Mouse (Mus musculus): Measurements from ENCODE around the gene Fosl2. TPM values are rescaled to one million over a fixed set of nuclear protein-coding genes. Genes with fewer than 3 reads are reported as not detected.

The Fosl2 gene
- 44.7 and 51.4 TPM in 2 replicates for polyA plus RNA-seq (2012; rRNA removed)

- peak; percentile 93 for DNase-seq (ENCODE audit: low spot score)
These were observed at the start of gene Fosl2 for GRCm38 (mm10) chr5:32135336-32136206. Gene Fosl2 (plus strand): TSS chr5:32135801.

- DNase-seq (ENCODE audit: low spot score): no peak
These were observed 49.6 kb upstream of the Fosl2 start for GRCm38 (mm10) chr5:32085971-32086370.

- no peak for DNase-seq (ENCODE audit: low spot score)
These were observed 49.0 kb upstream of the Fosl2 start for GRCm38 (mm10) chr5:32086526-32087090.

GRCm38 (mm10) chr5:32089481-32089880 is 46.1 kb upstream of the Fosl2 start:
- DNase-seq (ENCODE audit: low spot score): no peak

GRCm38 (mm10) chr5:32092281-32092680 is 43.3 kb upstream of the Fosl2 start:
- no peak for DNase-seq (ENCODE audit: low spot score)

GRCm38 (mm10) chr5:32098691-32099090 is 36.9 kb upstream of the Fosl2 start:
- DNase-seq (ENCODE audit: low spot score): no peak

GRCm38 (mm10) chr5:32102484-32102883 is 33.1 kb upstream of the Fosl2 start:
- no peak for DNase-seq (ENCODE audit: low spot score)

GRCm38 (mm10) chr5:32102971-32103431 is 32.6 kb upstream of the Fosl2 start:
- DNase-seq (ENCODE audit: low spot score): no peak

DNA sequence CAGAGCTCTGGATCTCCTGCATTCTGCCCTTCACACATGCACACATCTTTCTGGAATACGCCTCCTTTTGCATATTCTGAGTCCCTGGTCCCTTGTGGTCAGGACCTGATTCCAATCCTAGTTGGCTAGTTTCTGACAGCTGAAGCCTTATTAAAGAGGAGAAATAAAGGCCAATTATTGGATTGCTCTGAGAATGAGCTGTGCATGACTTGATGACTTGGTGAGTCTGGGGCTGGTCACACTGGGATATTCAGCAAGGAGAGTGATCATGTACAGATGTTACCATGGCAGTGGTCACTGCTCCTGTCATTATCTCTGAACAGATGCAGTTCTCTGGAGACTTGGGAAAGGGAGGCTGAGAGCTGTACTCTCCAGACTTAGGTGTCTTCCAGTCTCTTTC is 32.1 kb upstream of the Fosl2 start:
- DNase-seq (ENCODE audit: low spot score): no peak

GRCm38 (mm10) chr5:32104119-32104990 is 31.2 kb upstream of the Fosl2 start:
- DNase-seq (ENCODE audit: low spot score): no peak

DNA sequence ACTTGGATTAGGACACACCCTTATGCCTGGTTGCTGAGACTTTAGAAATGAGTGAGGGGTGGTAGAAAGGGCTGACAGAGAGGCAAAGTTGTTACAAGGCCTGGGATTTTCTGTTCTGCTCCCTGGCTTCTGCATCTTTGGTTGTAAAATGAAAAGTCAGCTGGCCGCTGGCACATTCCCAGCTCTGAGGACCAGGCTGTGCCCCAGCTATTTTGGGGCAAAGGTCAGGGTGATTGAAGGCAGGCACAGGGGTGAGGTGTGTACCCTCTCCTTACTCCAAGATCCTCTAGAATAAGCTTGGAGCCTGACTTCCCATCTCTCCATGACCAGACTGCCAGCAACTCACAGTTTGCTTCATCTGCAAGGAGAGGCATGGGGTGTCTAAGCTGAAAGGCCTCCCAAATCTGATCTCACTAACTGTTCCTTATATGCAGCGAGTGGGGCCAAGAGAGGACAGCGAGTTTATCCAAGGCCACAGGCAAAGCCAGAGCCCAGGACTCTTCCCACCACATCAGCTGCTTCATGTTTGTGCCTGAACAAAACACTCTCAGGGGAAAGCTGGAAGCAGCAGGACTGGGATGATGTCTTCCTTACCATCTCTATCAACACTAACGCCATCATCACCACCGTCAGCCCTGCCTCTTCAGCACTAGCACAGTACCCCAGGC is 29.0 kb upstream of the Fosl2 start:
- no peak for DNase-seq (ENCODE audit: low spot score)

DNA sequence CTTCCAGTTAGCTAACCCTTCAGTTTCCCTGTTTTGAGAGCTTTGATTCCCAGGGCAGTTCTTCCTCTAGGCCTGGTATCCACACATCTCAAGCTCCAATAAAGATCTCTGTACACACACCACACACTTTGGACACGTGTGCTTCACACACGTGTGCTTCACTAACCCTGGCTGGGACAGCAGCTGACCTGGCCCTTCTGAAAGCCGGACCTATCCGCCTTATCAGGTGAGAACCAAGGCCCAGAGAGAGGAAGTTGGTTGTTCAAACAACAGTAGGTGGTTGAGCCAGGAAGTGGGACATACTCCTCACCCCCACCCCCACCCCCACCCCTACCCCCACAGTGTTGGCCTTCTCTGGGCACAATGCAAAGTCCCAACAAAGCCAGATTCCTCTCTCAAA is 24.9 kb upstream of the Fosl2 start:
- DNase-seq (ENCODE audit: low spot score): no peak

GRCm38 (mm10) chr5:32112206-32112916 is 23.2 kb upstream of the Fosl2 start:
- DNase-seq (ENCODE audit: low spot score): no peak

DNA sequence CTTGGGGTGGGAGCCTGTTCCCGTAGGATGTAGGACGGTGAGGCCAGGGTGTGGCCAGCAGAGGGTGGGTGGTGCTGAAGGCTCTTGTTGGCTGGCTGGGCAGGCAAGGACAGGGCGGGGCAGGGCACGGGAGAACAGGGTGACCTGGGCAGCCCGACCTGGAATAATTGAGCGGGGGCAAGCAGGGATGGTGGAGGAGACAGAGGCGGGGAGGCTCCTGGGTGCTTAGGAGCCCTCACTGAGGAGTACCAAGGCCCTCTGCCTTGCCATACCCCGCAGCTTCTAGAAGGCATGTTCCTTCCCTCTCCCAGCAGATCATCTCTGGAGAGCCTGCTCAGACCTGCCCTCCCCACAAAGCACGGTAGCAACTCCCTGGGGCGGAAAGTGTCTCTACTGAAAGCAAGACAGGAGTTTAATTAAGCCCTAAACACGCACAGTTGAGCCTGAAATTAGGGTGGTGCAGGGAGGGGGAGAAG is 14.7 kb upstream of the Fosl2 start:
- DNase-seq (ENCODE audit: low spot score): no peak

DNA sequence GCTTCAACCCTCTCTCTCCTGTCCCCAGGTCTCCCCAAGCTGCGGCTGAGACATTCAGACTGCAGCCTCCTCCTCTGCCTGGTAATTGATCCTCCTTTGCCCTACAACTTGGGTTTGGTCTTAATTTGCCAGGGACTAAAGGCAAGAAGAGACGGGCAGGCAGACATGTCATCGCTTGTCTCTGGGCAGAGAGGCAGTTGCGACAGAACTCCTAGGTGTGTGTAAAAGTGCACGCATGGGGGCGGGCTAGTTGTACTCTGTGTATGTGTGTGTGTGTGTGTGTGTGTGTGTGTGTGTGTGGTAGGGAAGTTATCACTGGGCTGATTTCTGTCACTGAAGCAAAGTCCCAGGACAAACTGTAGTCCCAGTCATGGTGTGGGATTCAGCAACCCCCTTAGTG is 13.7 kb upstream of the Fosl2 start:
- peak; percentile 74 for DNase-seq (ENCODE audit: low spot score)

GRCm38 (mm10) chr5:32122363-32122762 is 13.2 kb upstream of the Fosl2 start:
- DNase-seq (ENCODE audit: low spot score): no peak

GRCm38 (mm10) chr5:32124957-32125356 is 10.6 kb upstream of the Fosl2 start:
- DNase-seq (ENCODE audit: low spot score): no peak

- DNase-seq (ENCODE audit: low spot score): no peak
These were observed 8.4 kb upstream of the Fosl2 start for GRCm38 (mm10) chr5:32127226-32127625.

- DNase-seq (ENCODE audit: low spot score): no peak
These were observed 7.7 kb upstream of the Fosl2 start for GRCm38 (mm10) chr5:32127927-32128326.

DNA sequence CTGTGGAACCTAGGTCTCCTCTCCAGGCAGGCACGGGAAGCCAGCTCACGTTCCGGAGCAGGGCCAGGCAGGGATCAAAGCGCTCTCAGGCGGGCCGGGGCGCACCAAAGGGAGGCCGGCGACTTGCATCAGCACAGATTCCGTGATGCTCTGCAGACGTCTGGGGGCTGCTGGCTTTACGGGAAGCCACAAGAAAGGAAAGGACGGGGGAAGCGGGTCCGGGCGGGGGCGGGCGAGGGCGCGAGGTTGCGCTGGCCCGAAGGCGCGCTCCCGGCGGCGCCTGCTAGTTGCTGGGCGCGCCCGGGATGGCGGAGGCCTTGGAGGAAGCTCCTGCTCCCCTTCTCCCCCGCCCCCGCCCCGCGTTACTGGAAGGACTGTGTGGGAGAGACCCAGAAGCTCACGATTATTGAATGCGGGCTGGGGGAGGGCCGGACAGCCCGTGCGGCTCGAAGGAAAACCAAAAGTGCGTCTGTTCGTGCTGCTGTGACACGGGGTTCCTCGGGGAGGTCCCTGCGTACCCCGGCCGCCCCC is 2.6 kb upstream of the Fosl2 start:
- DNase-seq (ENCODE audit: low spot score): peak; percentile 73

Measured in urinary bladder, adult 2 months (tissue).